Mouse (Mus musculus) midbrain, embryonic 14.5 days (tissue): ENCODE measurements around the gene Myo10. TPM values are rescaled to one million over a fixed set of nuclear protein-coding genes. Genes with fewer than 3 reads are reported as not detected.

ENCODE experiments used
- ATAC-seq: fragments of 200-750 bp; cut with Nextera tagmentation; 2 replicates; pipeline ENCODE4 v1.8.0; 2017; ENCODE audit warnings: moderate number of reproducible peaks, moderate library complexity; ENCODE audit not compliant: low FRiP score, low TSS enrichment
- DNase-seq: peaks from one replicate; pipeline ENCODE4 v3.0.0-alpha.2; 2015
- H3K27ac ChIP-seq: fragments of 300-500 bp; sonication (generic); replicated peaks from 2 replicates; pipeline ENCODE4 v1.5.1; 2014; ENCODE audit warnings: mild to moderate bottlenecking, low read depth, low read length, moderate library complexity
- H3K27me3 ChIP-seq: fragments of 300-500 bp; sonication (generic); 2 replicates; pipeline ENCODE4 v1.6.1; 2014; ENCODE audit warnings: low read length, control low read depth, mixed read lengths; ENCODE audit not compliant: control insufficient read depth, insufficient read depth
- H3K36me3 ChIP-seq: fragments of 300-500 bp; sonication (generic); 2 replicates; pipeline ENCODE4 v1.6.1; 2014; ENCODE audit warnings: low read length, control low read depth; ENCODE audit not compliant: control insufficient read depth, insufficient read depth
- H3K4me1 ChIP-seq: fragments of 300-500 bp; sonication (generic); 2 replicates; pipeline ENCODE4 v1.6.1; 2014; ENCODE audit warnings: mild to moderate bottlenecking, antibody characterized with exemption, low read length, control low read depth; ENCODE audit not compliant: control insufficient read depth, insufficient read depth
- H3K4me2 ChIP-seq: fragments of 300-500 bp; sonication (generic); 2 replicates; pipeline ENCODE4 v1.6.1; 2014; ENCODE audit warnings: mild to moderate bottlenecking, low read length, moderate library complexity
- H3K4me3 ChIP-seq: fragments of 300-500 bp; sonication (generic); replicated peaks from 2 replicates; pipeline ENCODE4 v1.5.1; 2014; ENCODE audit warnings: low read depth, low read length
- H3K9ac ChIP-seq: fragments of 300-500 bp; sonication (generic); replicated peaks from 2 replicates; pipeline ENCODE4 v1.6.1; 2014; ENCODE audit warnings: mild to moderate bottlenecking, low read length, moderate library complexity
- H3K9me3 ChIP-seq: fragments of 300-500 bp; sonication (generic); 2 replicates; pipeline ENCODE4 v1.6.1; 2016; ENCODE audit warnings: low read length, control low read depth, mixed read lengths; ENCODE audit not compliant: control insufficient read depth
- WGBS: fragments of 180-500 bp; shearing (Covaris S2); extraction: QIAGEN DNeasy Blood & Tissue Kit; methylation state at CpG from one replicate; pipeline ENCODE4 v1.1.7; 2014; 5-methylcytosine and 5-hydroxymethylcytosine counted together
- polyA plus RNA-seq: library from polyadenylated mRNA; unstranded; fragments of >200 nt; fragmentation: Nextera tagmentation; extraction: Ambion mirVana; gene quantifications from 2 replicates; pipeline ENCODE4 v1.2.1, GENCODE M21; 2014

Myo10 gene
- polyA plus RNA-seq, 1 experiment from 2014 or later, result 33.6 TPM

DNA sequence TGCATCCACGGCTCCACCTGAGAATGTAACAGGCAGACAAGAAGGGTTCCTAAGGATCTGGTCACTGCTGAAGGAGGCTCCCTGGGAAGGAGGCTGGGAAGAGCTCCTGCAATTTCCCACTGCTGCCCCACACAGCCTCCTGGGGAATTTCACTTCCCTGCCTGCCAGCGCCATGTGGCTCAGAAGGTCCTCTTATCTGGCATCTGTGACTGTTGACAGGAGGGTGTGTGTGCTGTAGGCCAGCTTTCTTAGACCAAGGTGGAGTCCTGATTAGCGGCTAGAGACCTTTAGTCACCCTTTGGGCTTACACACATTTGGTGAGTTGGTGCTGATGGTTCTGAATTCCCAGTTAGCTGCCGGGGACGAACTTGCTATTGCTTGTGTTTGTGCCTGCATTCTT is 28.0 kb downstream of the Myo10 start:
- Histone ChIP-seq H3K36me3 (no peaks in the 10 kb centered on the region), H3K4me3 (no peak overlapping the region), H3K9ac (no peak overlapping the region), H3K9me3 (no peaks in the 10 kb centered on the region), H3K4me2 (no peak overlapping the region), H3K27ac (no peak overlapping the region), H3K27me3 (no peaks in the 10 kb centered on the region), H3K4me1 (no peaks in the 10 kb centered on the region)
- DNase-seq (no peak), ATAC-seq (no peak)
- 80% methylated on average over 5 of the region's 5 CpGs for WGBS

DNA sequence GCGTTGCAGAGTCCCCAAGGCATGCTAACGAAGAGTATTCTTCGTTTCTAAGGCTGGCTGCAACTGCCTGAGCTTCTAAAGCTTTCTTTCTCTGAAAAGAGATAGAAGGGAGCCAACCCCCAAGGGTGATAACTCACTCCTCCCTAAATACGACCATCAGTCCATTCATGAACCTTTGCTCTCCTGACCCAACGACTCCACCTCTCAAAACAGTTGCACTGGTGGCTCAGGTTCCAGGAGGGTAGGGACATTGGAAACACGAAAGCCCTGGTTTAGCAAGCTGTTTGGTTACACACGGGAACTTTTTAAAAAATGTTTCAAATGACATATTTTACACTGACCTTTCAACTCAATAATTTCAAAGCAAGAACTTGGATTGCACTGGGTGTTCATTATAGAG is 29.5 kb downstream of the Myo10 start:
- Histone ChIP-seq H3K4me1 (no peaks in the 10 kb centered on the region), H3K36me3 (no peaks in the 10 kb centered on the region), H3K4me2 (no peak overlapping the region), H3K9me3 (no peaks in the 10 kb centered on the region), H3K27ac (no peak overlapping the region), H3K4me3 (no peak overlapping the region), H3K9ac (no peak overlapping the region), H3K27me3 (no peaks in the 10 kb centered on the region)
- DNase-seq (no peak), ATAC-seq (no peak)
- 65% methylated on average over 7 of the region's 7 CpGs for WGBS

DNA sequence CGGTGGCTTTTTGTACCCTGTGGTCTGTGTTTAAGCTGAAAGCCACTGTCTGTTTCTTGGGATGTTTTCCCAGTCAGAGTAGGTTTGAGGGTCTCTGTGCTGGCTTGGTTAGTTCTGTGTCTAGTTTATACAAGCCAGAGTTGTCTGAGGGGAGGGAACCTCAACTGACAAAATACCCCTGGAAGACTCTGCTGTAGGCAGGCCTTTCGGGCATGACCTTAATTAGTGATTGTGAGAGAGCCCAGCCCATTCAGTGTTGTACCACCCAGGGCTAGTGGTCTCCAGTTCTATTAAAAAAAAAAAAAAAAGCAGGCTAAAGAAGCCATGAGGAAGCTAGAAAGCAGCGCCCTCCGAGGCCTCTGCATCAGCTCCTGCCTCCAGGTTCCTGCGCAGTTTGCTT is 30.0 kb downstream of the Myo10 start:
- Histone ChIP-seq H3K4me1 (no peaks in the 10 kb centered on the region), H3K9me3 (no peaks in the 10 kb centered on the region), H3K27ac (no peak overlapping the region), H3K36me3 (no peaks in the 10 kb centered on the region), H3K4me2 (no peak overlapping the region), H3K4me3 (no peak overlapping the region), H3K9ac (no peak overlapping the region), H3K27me3 (no peaks in the 10 kb centered on the region)
- no peak for ATAC-seq
- DNase-seq, result no peak
- 56% methylated on average over 5 of the region's 5 CpGs for WGBS

DNA sequence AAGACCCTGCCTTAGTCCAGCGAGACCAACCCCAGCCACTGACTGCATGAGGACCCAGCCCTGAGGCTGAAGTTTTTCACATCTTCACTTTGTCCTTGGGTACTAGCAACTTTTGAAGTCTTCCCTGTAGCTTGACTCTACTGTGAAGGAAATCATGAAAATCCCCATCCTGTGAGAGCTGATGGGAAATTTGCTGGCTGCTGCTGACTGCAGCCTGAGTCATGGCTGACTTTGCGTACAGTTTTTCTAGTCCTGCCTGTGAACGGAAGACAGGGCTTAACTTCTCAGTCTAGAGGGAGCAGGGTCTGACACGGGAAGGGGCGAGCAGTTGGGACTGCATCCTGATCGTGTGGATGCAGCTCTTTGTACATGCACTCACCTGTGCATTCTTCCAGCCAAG is 30.6 kb downstream of the Myo10 start:
- Histone ChIP-seq H3K4me3 (no peak overlapping the region), H3K27me3 (no peaks in the 10 kb centered on the region), H3K9me3 (no peaks in the 10 kb centered on the region), H3K9ac (no peak overlapping the region), H3K4me2 (no peak overlapping the region), H3K36me3 (no peaks in the 10 kb centered on the region), H3K4me1 (no peaks in the 10 kb centered on the region), H3K27ac (no peak overlapping the region)
- WGBS, result 88% methylated on average over 6 of the region's 6 CpGs
- ATAC-seq, result no peak
- DNase-seq, result no peak

DNA sequence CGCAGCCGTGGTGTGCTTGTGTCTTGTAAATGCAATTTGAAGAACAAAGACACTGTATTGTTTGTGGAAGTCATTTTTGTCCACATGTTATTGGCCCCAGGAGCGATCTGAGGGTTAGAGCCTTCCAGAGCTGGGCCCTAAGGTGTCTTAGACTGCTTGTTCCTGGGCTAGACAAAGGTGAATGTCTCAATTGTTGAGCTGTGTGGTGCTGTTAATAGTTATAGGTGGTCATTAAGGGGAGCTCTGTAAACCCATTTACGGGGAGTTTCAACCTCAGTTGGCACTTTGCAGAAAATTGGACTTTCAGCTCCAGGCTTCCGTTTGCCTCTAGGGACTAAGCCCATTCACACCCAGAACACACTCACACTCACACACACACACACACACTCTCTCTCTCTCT is 31.4 kb downstream of the Myo10 start:
- DNase-seq, result no peak
- no peaks in the 10 kb centered on the region for H3K9me3 ChIP-seq
- no peak overlapping the region for H3K4me2 ChIP-seq
- no peak overlapping the region for H3K4me3 ChIP-seq
- H3K27me3 ChIP-seq, result no peaks in the 10 kb centered on the region
- no peak overlapping the region for H3K27ac ChIP-seq
- no peaks in the 10 kb centered on the region for H3K36me3 ChIP-seq
- H3K9ac ChIP-seq, result no peak overlapping the region
- H3K4me1 ChIP-seq, result no peaks in the 10 kb centered on the region
- WGBS, result 86% methylated on average over 5 of the region's 5 CpGs
- no peak for ATAC-seq

DNA sequence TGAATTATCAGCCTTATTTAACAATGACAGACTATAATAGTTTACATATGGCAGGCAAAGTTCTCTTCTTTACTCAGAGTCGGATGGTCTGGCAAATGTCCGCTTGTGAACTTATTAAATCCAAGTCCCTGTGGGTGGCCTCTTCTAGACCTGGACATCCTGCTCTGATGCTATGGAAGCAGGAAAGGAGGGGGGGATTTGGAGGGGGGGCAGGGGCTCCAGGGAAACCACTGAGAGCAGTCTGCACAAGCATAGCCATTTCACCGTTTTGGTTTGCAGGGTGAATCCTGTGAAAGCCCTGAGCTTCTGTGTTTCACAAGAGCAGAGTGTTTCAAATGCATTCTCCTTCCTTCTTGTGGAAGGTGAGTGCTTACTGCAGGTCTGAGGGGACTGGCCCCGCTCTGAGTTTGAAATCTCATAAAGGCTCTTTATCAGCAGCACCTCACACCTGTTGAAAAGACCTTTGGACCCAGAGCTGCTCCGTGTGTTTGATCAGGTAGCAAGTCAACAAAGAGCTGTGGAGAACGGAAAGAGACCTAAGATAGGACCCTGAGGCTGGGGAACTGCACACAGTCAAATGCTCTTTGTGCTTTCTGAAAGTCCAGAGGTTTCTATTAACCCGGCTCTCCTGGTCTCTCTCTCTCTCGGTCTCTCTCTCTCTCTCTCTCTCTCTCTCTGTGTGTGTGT is 40.7 kb downstream of the Myo10 start:
- no peak overlapping the region for H3K4me3 ChIP-seq
- H3K9me3 ChIP-seq, result no peaks in the 10 kb centered on the region
- ATAC-seq (no peak), DNase-seq (no peak)
- H3K27me3 ChIP-seq, result no peaks in the 10 kb centered on the region
- no peaks in the 10 kb centered on the region for H3K36me3 ChIP-seq
- H3K9ac ChIP-seq, result no peak overlapping the region
- WGBS, result 62% methylated on average over 8 of the region's 8 CpGs
- no peaks in the 10 kb centered on the region for H3K4me1 ChIP-seq
- no peak overlapping the region for H3K4me2 ChIP-seq
- H3K27ac ChIP-seq, result no peak overlapping the region

DNA sequence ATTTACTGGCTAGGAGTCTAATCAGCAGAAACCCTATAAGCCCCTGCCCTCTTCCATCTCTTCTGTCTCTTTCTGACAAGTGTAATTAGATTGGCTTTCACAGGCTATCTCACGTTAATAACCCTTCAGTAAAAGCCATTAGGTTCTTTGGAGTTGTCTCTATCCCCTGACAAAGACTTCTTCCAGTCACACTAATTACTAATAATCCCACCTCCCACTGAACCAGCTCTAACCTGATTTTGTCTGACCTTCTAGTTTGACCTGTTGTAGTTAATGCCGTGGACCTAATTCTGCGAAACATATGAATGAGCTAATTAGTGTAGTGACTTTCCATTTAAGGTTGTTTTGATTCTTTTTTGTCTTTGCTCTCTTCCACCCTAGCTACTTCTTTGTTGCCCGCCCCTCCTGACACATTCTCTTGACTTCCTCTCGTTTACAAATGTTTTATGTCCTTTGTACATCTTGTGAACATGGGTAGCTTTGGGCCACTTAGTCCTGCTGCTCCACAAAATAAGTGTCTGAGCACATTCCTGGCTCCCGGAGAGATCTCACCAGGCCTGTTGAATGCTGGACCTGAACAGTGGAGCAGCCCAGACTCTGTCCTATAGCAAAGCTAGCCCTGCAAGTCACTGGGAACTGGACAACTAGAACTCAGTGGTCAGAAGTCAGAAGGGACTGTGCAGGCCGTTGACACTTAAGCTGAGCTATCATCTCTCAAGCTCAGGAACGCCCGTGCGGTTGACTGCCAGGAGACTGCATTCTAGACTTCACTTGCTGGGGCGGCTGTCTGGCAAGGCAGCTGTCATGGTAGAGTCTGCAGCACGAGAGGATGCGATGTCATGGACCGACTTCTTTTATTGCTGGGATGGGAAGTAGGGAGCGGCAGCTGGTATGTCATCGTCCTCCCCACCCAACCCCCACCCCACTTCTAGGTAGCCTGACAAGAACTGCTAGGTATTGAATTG is 47.2 kb downstream of the Myo10 start:
- H3K27me3 ChIP-seq, result no peaks in the 10 kb centered on the region
- H3K36me3 ChIP-seq, result no peaks in the 10 kb centered on the region
- ATAC-seq (no peak), DNase-seq (no peak)
- H3K4me1 ChIP-seq, result peaks cover 21% of the 10 kb centered on the region
- no peak overlapping the region for H3K4me3 ChIP-seq
- no peak overlapping the region for H3K9ac ChIP-seq
- H3K4me2 ChIP-seq, result no peak overlapping the region
- WGBS, result 51% methylated on average over 16 of the region's 16 CpGs
- H3K9me3 ChIP-seq, result no peaks in the 10 kb centered on the region
- no peak overlapping the region for H3K27ac ChIP-seq

DNA sequence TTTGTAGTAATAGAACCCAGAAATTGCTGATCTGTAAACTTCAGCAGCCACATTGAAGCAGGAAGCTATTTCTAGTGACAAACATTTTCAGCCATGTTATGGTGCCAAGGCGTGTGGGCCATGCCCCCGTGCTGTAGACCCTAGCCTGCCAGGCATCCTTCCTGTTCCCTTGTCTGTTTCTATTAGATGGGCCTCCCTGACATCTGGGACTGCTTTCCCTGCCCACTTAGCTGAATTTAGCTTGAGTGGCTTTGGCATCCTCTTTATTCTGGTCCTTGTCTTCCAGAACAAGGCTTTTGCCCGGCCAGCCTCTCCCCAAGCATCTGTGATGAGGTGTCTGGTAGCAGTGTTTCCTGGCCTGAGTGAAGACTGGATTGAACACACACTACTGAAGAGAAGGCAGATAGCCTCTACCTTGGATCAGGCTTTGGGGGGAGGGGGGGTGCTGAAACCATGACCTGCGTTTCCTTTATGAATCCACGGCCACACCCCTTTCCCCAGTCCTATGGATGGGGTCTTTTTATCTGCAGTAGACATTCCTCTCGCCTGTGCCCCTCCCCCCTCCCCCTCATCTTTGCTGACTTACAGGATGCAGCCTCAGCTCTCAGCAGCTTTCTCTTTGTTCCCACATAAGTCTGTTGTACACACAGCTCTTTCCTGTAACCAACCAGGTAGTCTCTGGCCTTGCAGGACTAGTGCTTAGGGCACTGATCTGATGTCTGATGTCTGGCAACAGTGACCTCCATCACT is 51.1 kb downstream of the Myo10 start:
- no peak overlapping the region for H3K4me3 ChIP-seq
- H3K4me2 ChIP-seq, result no peak overlapping the region
- peak overlapping the region; percentile 74 for H3K27ac ChIP-seq
- 24% methylated on average over 6 of the region's 6 CpGs for WGBS
- H3K9me3 ChIP-seq, result no peaks in the 10 kb centered on the region
- H3K27me3 ChIP-seq, result no peaks in the 10 kb centered on the region; the same call in 1 of the 2 replicates
- peak; percentile 62 for DNase-seq
- ATAC-seq, result peak; percentile 32; the same call in 1 of the 2 replicates
- H3K36me3 ChIP-seq, result no peaks in the 10 kb centered on the region
- peaks cover 34% of the 10 kb centered on the region for H3K4me1 ChIP-seq
- no peak overlapping the region for H3K9ac ChIP-seq
